Mouse (Mus musculus) lung, postnatal 0 days (tissue): ENCODE results near the gene Rint1. TPM values are rescaled to one million over a fixed set of nuclear protein-coding genes. Genes with fewer than 3 reads are reported as not detected.

Source experiments
- ATAC-seq: fragments of 200-750 bp; cut with Nextera tagmentation; 2 replicates; pipeline ENCODE4 v1.8.0; 2017; ENCODE audit warnings: moderate library complexity
- DNase-seq: peaks from one replicate; pipeline ENCODE4 v3.0.0-alpha.2; 2016; ENCODE audit warnings: low spot score
- H3K27ac ChIP-seq: fragments of 300-500 bp; sonication (generic); 2 replicates; pipeline ENCODE4 v1.5.1; 2014; ENCODE audit warnings: antibody characterized with exemption, mild to moderate bottlenecking, low read length, mixed read lengths
- H3K27me3 ChIP-seq: fragments of 300-500 bp; sonication (generic); replicated peaks from 2 replicates; pipeline ENCODE4 v1.6.1; 2014; ENCODE audit warnings: low read length, mixed read lengths; ENCODE audit not compliant: insufficient read depth
- H3K36me3 ChIP-seq: fragments of 300-500 bp; sonication (generic); 2 replicates; pipeline ENCODE4 v1.6.1; 2014; ENCODE audit warnings: low read length, mixed read lengths; ENCODE audit not compliant: insufficient read depth
- H3K4me1 ChIP-seq: fragments of 300-500 bp; sonication (generic); 2 replicates; pipeline ENCODE4 v1.6.1; 2014; ENCODE audit warnings: antibody characterized with exemption, low read depth, low read length, mixed read lengths; ENCODE audit not compliant: insufficient read depth
- H3K4me2 ChIP-seq: fragments of 300-500 bp; sonication (generic); replicated peaks from 2 replicates; pipeline ENCODE4 v1.6.1; 2014; ENCODE audit warnings: low read depth, mild to moderate bottlenecking, low read length, moderate library complexity, mixed read lengths
- H3K4me3 ChIP-seq: fragments of 300-500 bp; sonication (generic); 2 replicates; pipeline ENCODE4 v1.5.1; 2014; ENCODE audit warnings: low read depth, low read length
- H3K9ac ChIP-seq: fragments of 300-500 bp; sonication (generic); replicated peaks from 2 replicates; pipeline ENCODE4 v1.6.1; 2014; ENCODE audit warnings: low read depth, mild to moderate bottlenecking
- H3K9me3 ChIP-seq: fragments of 300-500 bp; sonication (generic); 2 replicates; pipeline ENCODE4 v1.6.1; 2016; ENCODE audit warnings: low read length, mixed read lengths
- CTCF ChIP-seq: IDR thresholded peaks from 2 replicates; pipeline ENCODE4 v1.5.1; 2016; ENCODE audit warnings: antibody characterized with exemption, mild to moderate bottlenecking
- EP300 ChIP-seq: IDR thresholded peaks from 2 replicates; pipeline ENCODE4 v1.6.1; 2016; ENCODE audit warnings: antibody characterized with exemption, mild to moderate bottlenecking, control low read depth
- WGBS: fragments of 180-500 bp; shearing (Covaris S2); extraction: QIAGEN DNeasy Blood & Tissue Kit; methylation state at CpG from one replicate; pipeline ENCODE4 v1.1.7; 2014; 5-methylcytosine and 5-hydroxymethylcytosine counted together
- polyA plus RNA-seq: library from polyadenylated mRNA; unstranded; fragments of >200 nt; fragmentation: Nextera tagmentation; extraction: Ambion mirVana; gene quantifications from 2 replicates; pipeline ENCODE4 v1.2.1, GENCODE M21; 2015

Rint1 gene
- polyA plus RNA-seq, 1 experiment from 2014 or later = 19.7 TPM

GRCm38 (mm10) chr5:23782051-23782810 is 5.3 kb upstream of the Rint1 start:
- Histone ChIP-seq H3K4me2 (peak overlapping the region; percentile 94), H3K36me3 (no peaks in the 10 kb centered on the region), H3K4me1 (no peaks in the 10 kb centered on the region), H3K9ac (peak overlapping the region; percentile 63; the same call in 1 of the 2 replicates), H3K9me3 (no peaks in the 10 kb centered on the region), H3K27me3 (no peaks in the 10 kb centered on the region), H3K4me3 (peak overlapping the region; percentile 76; the same call in 1 of the 2 replicates), H3K27ac (no peak overlapping the region)
- no peak for ATAC-seq
- DNase-seq = no peak
- no peak for TF ChIP-seq CTCF
- TF ChIP-seq EP300 = no peak
- WGBS = 41% methylated on average over 8 of the region's 8 CpGs

- H3K9me3 ChIP-seq = no peaks in the 10 kb centered on the region
- H3K27me3 ChIP-seq = no peaks in the 10 kb centered on the region
- peak within 1 kb of the TSS; percentile 94 for H3K4me2 ChIP-seq
- WGBS = under 1% methylated on average over 61 of the region's 86 CpGs
- peak within 1 kb of the TSS; percentile 63 for H3K9ac ChIP-seq
- H3K4me1 ChIP-seq = 0 out of 2 replicates have a peak, but pooled peaks cover 1% of the 10 kb centered on the region
- DNase-seq = peak; percentile 93
- peak within 1 kb of the TSS; percentile 54; the same call in 1 of the 2 replicates for H3K27ac ChIP-seq
- TF ChIP-seq EP300 (no peak), CTCF (no peak)
- peak; percentile 95 for ATAC-seq
- peak within 1 kb of the TSS; percentile 76 for H3K4me3 ChIP-seq
- no peaks in the 10 kb centered on the region for H3K36me3 ChIP-seq
Measured at GRCm38 (mm10) chr5:23782931-23783877, 4.3 kb upstream of the Rint1 start, which contains the start of gene Pus7. Gene Pus7, minus strand, starts transcription at chr5:23783711.

GRCm38 (mm10) chr5:23788390-23788830 is 899 bp downstream of the Rint1 start:
- WGBS = 35% methylated on average over 3 of the region's 3 CpGs
- no peak for ATAC-seq
- peak overlapping the region; percentile 83; the same call in 1 of the 2 replicates for H3K27ac ChIP-seq
- 0 out of 2 replicates have a peak, but pooled peaks cover 5% of the 10 kb centered on the region for H3K4me1 ChIP-seq
- no peak for DNase-seq
- H3K27me3 ChIP-seq = no peaks in the 10 kb centered on the region
- TF ChIP-seq EP300 (no peak), CTCF (no peak)
- peak overlapping the region; percentile 83 for H3K4me2 ChIP-seq
- H3K9me3 ChIP-seq = no peaks in the 10 kb centered on the region
- H3K36me3 ChIP-seq = no peaks in the 10 kb centered on the region
- H3K9ac ChIP-seq = 0 out of 2 replicates have a peak overlapping the region, but pooled peaks have one; percentile 76
- H3K4me3 ChIP-seq = peak overlapping the region; percentile 83

GRCm38 (mm10) chr5:23789078-23789612 is 1.6 kb downstream of the Rint1 start:
- no peak for ATAC-seq
- Histone ChIP-seq H3K4me2 (no peak overlapping the region), H3K27me3 (no peaks in the 10 kb centered on the region), H3K9ac (no peak overlapping the region), H3K36me3 (no peaks in the 10 kb centered on the region), H3K27ac (no peak overlapping the region), H3K9me3 (no peaks in the 10 kb centered on the region), H3K4me1 (0 out of 2 replicates have a peak, but pooled peaks cover 5% of the 10 kb centered on the region), H3K4me3 (no peak overlapping the region)
- no peak for DNase-seq
- no peak for TF ChIP-seq CTCF
- TF ChIP-seq EP300 = no peak
- 75% methylated on average over 4 of the region's 4 CpGs for WGBS

GRCm38 (mm10) chr5:23792726-23793125 is 5.2 kb downstream of the Rint1 start:
- 86% methylated on average over 2 of the region's 2 CpGs for WGBS
- TF ChIP-seq EP300 (no peak), CTCF (no peak)
- ATAC-seq (no peak), DNase-seq (no peak)
- H3K27me3 ChIP-seq = no peaks in the 10 kb centered on the region
- H3K9me3 ChIP-seq = no peaks in the 10 kb centered on the region
- H3K4me3 ChIP-seq = no peak overlapping the region
- H3K36me3 ChIP-seq = peaks cover 18% of the 10 kb centered on the region
- H3K4me2 ChIP-seq = no peak overlapping the region
- 0 out of 2 replicates have a peak, but pooled peaks cover 5% of the 10 kb centered on the region for H3K4me1 ChIP-seq
- no peak overlapping the region for H3K27ac ChIP-seq
- no peak overlapping the region for H3K9ac ChIP-seq
